Mouse (Mus musculus) heart, postnatal 25 days (tissue): ENCODE measurements around the gene Cop1. TPM values are rescaled to one million over a fixed set of nuclear protein-coding genes. Genes with fewer than 3 reads are reported as not detected.
"Not testable (repeated sequence)": the region's sequence is repeated elsewhere in the genome, so short reads cannot be mapped to it uniquely, and the experiment has no call there.

ENCODE experiments used
- DNase-seq: peaks from one replicate; pipeline ENCODE4 v3.0.0; 2022; ENCODE audit warnings: low spot score
- intact Hi-C: fragments of 180-260 bp; cut with DNase I; formaldehyde crosslinking; loops from one replicate; pipeline ENCODE4 v1.15.1; 2025
- total RNA-seq, 2 experiments: library from RNA; stranded (reverse); gene quantifications; 2 replicates each; pipeline ENCODE4 v1.2.3; 2021

The Cop1 gene
- 100 to 1,000 TPM; 138 to 148 TPM for total RNA-seq

- intact Hi-C loops = not testable (repeated sequence)
- DNase-seq = peak; percentile 86
Measured at GRCm38 (mm10) chr1:159231781-159232571, at the start of gene Cop1. Cop1 (plus strand) TSS chr1:159232320.

DNA sequence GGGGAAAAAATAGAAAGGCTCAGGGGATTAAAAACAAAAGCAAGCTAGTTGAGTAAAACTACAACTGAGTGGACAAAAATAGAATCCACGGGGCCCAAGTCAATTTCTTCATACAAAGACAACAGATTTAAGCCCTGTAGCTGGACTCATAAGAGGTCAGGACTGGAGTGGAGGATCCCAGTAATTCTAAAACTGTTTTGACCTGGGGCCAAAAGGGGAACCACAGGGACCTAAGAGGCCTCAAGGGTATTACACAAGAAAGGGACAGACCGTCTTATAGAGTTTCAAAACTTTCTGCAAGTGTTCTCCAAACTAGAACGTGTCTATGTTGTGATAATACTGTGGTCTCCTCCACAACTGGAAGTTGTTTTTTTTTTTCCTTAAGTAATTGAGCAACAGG, 45.4 kb upstream of the Cop1 start:
- DNase-seq = peak; percentile 6
- intact Hi-C loops = no loop called here

DNA sequence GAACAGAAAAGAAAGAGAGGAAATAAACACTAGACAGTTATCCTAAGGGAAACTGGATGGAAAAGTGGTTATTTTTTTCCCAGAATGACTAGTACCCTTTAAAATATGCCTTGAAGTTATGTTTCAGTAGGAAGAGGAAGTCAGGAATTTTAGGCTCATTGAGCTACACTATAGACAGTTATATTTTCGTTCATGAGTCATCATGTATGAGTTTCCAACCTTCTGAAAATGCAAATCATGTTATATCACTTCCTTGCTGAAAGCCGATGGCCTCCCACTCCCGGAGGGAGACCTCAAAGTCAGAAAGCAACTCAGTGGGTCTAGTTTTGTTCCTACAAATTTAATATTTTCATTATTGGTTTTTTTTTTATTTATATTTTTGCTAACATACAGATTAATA, 33.5 kb upstream of the Cop1 start:
- no peak for DNase-seq
- intact Hi-C loops = no loop called here

GRCm38 (mm10) chr1:159199606-159200005, 32.5 kb upstream of the Cop1 start:
- intact Hi-C loops = no loop called here

DNA sequence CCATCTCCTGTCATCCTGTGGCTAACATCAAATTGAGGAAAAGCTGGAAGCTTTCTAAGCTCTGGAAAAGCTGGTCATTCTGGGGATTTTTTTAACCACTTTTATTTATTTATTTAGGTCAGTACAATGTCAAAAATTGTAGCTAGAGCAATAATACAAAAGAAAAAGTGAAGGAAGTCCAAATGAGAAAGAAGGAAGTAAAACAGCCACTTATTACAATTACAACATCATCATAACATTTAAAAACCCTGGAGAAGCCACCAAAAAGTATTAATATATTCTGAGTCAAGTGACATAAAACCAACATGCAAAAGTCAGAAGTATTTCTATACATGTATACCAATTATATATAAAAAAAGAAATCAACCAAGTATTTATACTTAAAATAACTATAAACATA, 30.9 kb upstream of the Cop1 start:
- intact Hi-C loops = no loop called here
- DNase-seq = no peak

More at GRCm38 (mm10) chr1:159199606-159200005, 32.5 kb upstream of the Cop1 start:
- no peak for DNase-seq

GRCm38 (mm10) chr1:159211711-159212110, 20.4 kb upstream of the Cop1 start:
- intact Hi-C loops = no loop called here
- DNase-seq = no peak

DNA sequence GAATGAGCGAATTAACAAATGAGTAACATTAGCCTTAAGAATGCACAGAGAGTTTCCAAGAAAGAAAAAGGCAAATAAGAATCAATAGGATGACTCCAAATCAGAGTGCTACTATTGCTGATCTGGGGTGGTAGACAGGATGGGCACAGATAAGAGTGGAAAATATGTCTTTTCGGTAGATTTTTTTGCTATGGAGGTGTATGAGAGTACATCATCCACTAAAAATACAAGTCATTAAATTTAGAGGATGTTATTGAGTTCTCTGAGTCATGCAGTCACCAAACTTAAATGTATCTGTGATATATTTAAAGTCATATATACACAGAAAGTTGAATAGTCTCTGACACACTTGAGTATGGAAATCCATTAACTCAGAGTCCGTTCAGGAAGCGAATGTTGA, 14.7 kb upstream of the Cop1 start:
- intact Hi-C loops = no loop called here
- no peak for DNase-seq

DNA sequence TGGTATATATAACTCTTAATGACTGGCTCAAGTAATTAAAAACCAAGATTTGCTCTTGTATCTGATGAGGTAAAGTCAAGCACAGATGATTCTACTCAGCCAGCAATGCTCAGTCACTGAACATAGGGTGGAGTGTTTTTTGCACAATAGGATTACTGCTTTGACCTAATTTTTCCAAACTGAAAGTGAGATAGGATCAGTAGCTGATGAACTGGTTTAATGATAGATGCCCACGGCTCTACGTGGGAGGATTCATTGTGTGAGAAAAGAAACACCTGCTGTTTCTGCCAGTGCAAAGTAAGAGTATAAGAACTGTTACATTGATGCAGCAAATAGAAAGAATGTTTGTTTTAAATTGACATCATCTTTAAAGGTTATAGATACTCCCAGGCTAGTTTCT, 10.1 kb upstream of the Cop1 start:
- intact Hi-C loops = no loop called here
- DNase-seq = no peak

- intact Hi-C loops = no loop called here
- DNase-seq = no peak
Measured at GRCm38 (mm10) chr1:159225064-159225824, 6.9 kb upstream of the Cop1 start.

GRCm38 (mm10) chr1:159232572-159233261, 597 bp downstream of the Cop1 start:
- DNase-seq = peak; percentile 4
- intact Hi-C loops = not testable (repeated sequence)

DNA sequence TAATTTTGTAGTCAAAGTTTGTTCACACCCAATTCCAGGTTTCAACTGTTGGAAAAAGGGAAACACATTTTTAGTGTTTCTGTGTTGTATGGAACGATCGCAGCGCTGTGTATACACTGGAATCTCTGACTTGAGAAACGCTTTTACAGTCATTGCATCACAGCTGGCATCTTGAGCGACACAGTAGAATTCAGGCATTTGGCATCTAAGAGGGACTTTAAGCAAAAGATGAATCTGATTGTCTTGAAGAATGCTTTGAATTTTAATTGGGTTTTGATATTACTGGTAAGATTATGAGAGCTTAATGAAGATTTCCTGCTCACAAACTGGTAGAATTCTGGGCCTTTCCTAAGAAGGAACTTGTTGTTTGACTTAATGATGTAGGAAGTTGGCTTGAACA, 1.3 kb downstream of the Cop1 start:
- intact Hi-C loops = no loop called here
- DNase-seq = no peak

DNA sequence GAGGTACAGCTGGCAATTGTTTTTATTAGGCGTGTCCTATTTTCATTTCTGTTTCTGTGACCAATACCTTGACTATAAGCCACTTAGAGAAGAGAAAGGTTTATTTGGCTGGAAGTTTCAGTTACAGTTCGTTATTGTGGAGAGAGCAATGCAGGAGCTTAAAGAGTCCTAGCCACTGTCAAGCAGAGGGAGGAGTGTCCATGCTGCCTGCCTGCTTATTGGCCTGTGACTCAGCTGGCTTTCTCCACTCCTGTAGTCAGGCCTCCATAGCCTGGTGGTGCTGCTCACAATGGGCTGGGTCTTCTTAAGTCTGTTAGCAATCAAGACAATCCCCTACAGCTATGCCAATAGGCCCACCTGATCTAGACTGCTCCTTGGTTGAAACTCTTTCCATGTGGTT, 2.4 kb downstream of the Cop1 start:
- DNase-seq = no peak
- intact Hi-C loops = no loop called here

GRCm38 (mm10) chr1:159235674-159236073, 3.6 kb downstream of the Cop1 start:
- intact Hi-C loops = no loop called here
- no peak for DNase-seq

DNA sequence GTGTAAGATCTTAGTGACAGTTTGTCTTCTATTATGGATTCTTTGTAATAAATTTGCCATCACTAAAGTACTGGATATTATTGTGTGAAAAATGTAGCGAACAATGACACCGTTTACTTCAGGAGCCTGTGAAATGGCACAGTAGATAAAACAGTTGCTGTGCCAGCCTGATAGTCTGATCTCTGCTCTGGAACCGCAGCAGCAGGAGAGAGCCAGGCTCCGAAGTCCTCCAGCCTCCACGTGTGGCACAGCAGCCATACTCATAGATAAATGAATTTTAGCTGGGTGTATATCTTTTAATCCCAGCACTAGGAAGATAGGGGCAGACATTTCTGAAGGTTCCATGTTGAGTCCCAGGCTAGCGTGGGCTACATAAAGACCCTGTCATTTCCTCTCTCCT, 6.0 kb downstream of the Cop1 start:
- intact Hi-C loops = no loop called here
- no peak for DNase-seq

GRCm38 (mm10) chr1:159250320-159250719, 18.2 kb downstream of the Cop1 start:
- intact Hi-C loops = no loop called here
- DNase-seq = no peak

DNA sequence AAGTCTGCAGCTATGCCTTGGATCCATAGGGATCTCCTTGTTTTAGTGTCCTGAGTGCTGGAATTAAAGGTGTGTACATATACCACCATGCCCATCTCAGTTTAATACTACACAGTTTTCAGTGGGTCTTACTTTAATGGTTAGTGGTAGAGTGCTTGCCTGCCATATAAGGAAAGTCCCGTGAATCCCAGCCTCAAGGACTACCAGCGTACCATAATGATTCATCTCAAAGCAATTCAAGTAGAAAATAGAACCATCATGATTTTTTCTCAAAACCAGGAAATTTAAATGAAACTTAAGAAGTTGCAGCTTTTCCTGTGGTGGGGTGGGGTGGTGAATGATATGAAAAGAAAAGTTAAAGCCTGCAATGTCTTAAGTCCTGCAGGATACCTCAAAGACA, 21.0 kb downstream of the Cop1 start:
- intact Hi-C loops = no loop called here

GRCm38 (mm10) chr1:159254906-159255685, 23.0 kb downstream of the Cop1 start:
- intact Hi-C loops = no loop called here
- DNase-seq = no peak

More for the DNA sequence above, 21.0 kb downstream of the Cop1 start:
- DNase-seq = no peak

GRCm38 (mm10) chr1:159256543-159256942, 24.4 kb downstream of the Cop1 start:
- intact Hi-C loops = no loop called here
- DNase-seq = no peak

- DNase-seq = no peak
- intact Hi-C loops = no loop called here
Measured at GRCm38 (mm10) chr1:159263820-159264219, 31.7 kb downstream of the Cop1 start.

DNA sequence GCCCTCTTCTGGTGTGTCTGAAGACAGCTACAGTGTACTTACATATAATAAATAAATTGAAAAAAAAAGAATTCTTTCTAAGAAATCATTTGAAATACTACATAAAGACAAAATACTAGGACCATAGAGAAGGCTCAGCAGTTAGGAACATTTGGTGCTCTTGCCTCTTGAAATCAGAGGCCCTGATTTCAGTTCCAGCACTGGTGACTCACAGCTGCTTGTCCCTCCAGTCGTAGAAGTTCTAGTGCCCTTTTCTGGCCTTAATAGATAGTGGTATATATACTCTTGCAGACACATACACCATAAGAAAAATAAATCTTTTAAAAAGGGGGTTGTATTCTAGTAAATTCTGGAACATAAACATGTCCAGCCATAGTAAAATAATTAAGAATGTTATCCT, 48.0 kb downstream of the Cop1 start:
- no peak for DNase-seq
- intact Hi-C loops = no loop called here
